Mouse (Mus musculus) myocyte (in vitro differentiated cells): ENCODE measurements around the gene Sult1b1. TPM values are rescaled to one million over a fixed set of nuclear protein-coding genes. Genes with fewer than 3 reads are reported as not detected.
"Not testable (repeated sequence)": the region's sequence is repeated elsewhere in the genome, so short reads cannot be mapped to it uniquely, and the experiment has no call there.

Experiments used
- H3K27me3 ChIP-seq: one replicate; pipeline ENCODE4 v1.6.1; 2011; ENCODE audit not compliant: control insufficient read depth, insufficient read depth, insufficient read length
- H3K36me3 ChIP-seq: one replicate; pipeline ENCODE4 v1.6.1; 2011; ENCODE audit not compliant: control insufficient read depth, insufficient read depth
- H3K4me2 ChIP-seq: one replicate; pipeline ENCODE4 v1.6.1; 2011; ENCODE audit warnings: low read depth, control low read depth
- H3K4me3 ChIP-seq: one replicate; pipeline ENCODE4 v1.5.1; 2011; ENCODE audit warnings: mild to moderate bottlenecking, control low read depth, moderate library complexity
- H3K79me2 ChIP-seq: one replicate; pipeline ENCODE4 v1.6.1; 2011; ENCODE audit not compliant: control insufficient read depth, insufficient read depth
- H3ac ChIP-seq: one replicate; pipeline ENCODE4 v1.6.1; 2011; ENCODE audit not compliant: control insufficient read depth, insufficient read length
- CEBPB ChIP-seq: IDR thresholded peaks from 2 replicates; pipeline ENCODE4 v1.6.1; 2011; ENCODE audit warnings: mild to moderate bottlenecking, moderate library complexity; ENCODE audit not compliant: poor library complexity, insufficient read depth, severe bottlenecking
- E2F4 ChIP-seq: IDR thresholded peaks from one replicate; pipeline ENCODE4 v1.6.1; 2011; ENCODE audit warnings: mild to moderate bottlenecking, control low read depth, moderate library complexity; ENCODE audit not compliant: insufficient read depth
- MAX ChIP-seq: IDR thresholded peaks from one replicate; pipeline ENCODE4 v1.6.1; 2011; ENCODE audit warnings: low read depth, mild to moderate bottlenecking, control low read depth
- MYOD1 ChIP-seq, 3 experiments: IDR thresholded peaks; one replicate each; pipeline ENCODE4 v1.6.1; 2011; ENCODE audit warnings: control low read depth in 2 of 3, low read depth in 2 of 3, mild to moderate bottlenecking in 2 of 3, moderate library complexity in 1 of 3; ENCODE audit not compliant: insufficient read length in 2 of 3, control insufficient read depth in 1 of 3
- MYOG ChIP-seq, 3 experiments: IDR thresholded peaks; one replicate each; pipeline ENCODE4 v1.6.1; 2011; ENCODE audit warnings: control low read depth in 2 of 3, low read depth in 2 of 3, mild to moderate bottlenecking in 2 of 3; ENCODE audit not compliant: insufficient read length in 2 of 3, control insufficient read depth in 1 of 3, insufficient read depth in 1 of 3
- POLR2A ChIP-seq: IDR thresholded peaks from one replicate; pipeline ENCODE4 v1.6.1; 2011; ENCODE audit warnings: low read depth, mild to moderate bottlenecking, control low read depth, moderate library complexity; ENCODE audit not compliant: insufficient read length
- POLR2AphosphoS2 ChIP-seq: IDR thresholded peaks from one replicate; pipeline ENCODE4 v1.6.1; 2011; ENCODE audit warnings: low read depth, control low read depth; ENCODE audit not compliant: insufficient read length
- REST ChIP-seq: IDR thresholded peaks from one replicate; pipeline ENCODE4 v1.6.1; 2011; ENCODE audit warnings: mild to moderate bottlenecking, control low read depth, moderate library complexity; ENCODE audit not compliant: insufficient read depth, insufficient read length
- SRF ChIP-seq: IDR thresholded peaks from one replicate; pipeline ENCODE4 v1.6.1; 2011; ENCODE audit warnings: low read depth; ENCODE audit not compliant: control insufficient read depth, insufficient read length
- TCF12 ChIP-seq: IDR thresholded peaks from one replicate; pipeline ENCODE4 v1.6.1; 2011; ENCODE audit warnings: mild to moderate bottlenecking, control low read depth; ENCODE audit not compliant: poor library complexity, insufficient read depth, severe bottlenecking
- TCF3 ChIP-seq: IDR thresholded peaks from one replicate; pipeline ENCODE4 v1.6.1; 2011; ENCODE audit warnings: low read depth, control low read depth; ENCODE audit not compliant: insufficient read length
- USF1 ChIP-seq: IDR thresholded peaks from one replicate; pipeline ENCODE4 v1.6.1; 2011; ENCODE audit warnings: low read depth, mild to moderate bottlenecking, control low read depth, moderate library complexity
- polyA plus RNA-seq: library from polyadenylated mRNA; unstranded; fragments of >200 nt; fragmentation: generic; extraction: Trizol; gene quantifications from one replicate; pipeline ENCODE4 v1.2.1, GENCODE M21; 2012; ENCODE audit warnings: missing spikeins

Gene Sult1b1
- polyA plus RNA-seq, 1 experiment: not detected

DNA sequence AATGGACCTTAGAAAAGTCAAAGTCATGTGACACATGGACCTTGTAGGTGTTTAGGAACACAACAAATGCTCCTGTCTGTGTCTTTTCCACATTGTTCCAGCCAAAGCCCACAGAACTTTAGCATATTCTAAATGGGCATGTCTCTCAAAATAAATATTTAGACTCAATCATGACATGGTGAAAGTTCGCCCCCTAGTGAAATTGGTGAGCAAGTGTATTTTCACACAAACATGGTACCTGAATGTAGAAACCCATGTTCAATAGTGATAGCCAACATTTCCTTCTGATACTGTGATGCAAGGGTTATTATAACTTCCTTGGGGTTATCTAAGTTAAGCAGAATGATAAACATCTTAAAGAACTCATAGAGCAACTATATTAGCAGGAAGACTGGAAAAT, 12.9 kb upstream of the Sult1b1 start:
- H3ac ChIP-seq: no peak overlapping the region
- no peaks in the 10 kb centered on the region for H3K27me3 ChIP-seq
- no peak overlapping the region for H3K4me2 ChIP-seq
- H3K79me2 ChIP-seq: no peaks in the 10 kb centered on the region
- no peaks in the 10 kb centered on the region for H3K36me3 ChIP-seq
- no peak overlapping the region for H3K4me3 ChIP-seq
- TF ChIP-seq TCF12 (no peak), REST (no peak), E2F4 (no peak), POLR2AphosphoS2 (no peak), TCF3 (no peak)

DNA sequence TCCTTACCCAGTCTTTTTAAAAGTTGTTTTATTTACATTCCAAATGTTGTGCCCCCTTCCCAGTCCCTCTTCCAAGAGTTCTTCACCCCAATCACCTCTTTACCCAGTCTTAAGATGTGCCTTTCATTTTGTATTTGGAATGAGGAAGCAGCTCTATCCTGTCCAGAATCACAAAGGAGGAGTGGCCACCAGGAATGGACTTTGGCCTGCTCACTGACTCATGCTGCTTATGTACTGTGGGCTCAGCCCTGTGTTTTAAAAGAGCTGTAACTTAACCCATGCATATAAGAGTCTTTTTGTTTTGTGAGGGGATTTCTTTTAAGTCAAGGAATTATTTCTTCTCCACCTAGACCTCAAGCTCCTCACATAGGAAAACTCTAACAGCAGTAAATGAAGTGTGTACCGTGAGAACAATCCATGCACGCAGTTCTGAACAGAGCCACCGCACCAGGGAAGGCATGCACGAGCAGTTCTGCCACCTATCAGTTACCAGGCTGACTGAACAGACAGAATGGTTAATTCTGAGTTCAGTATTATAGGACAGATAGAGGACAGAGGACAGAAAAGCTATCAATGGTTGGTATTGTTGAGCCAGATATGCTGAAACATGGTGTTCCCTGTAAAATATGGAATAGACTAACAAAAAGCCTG, 1.9 kb downstream of the Sult1b1 start:
- Histone ChIP-seq H3K36me3 (no peaks in the 10 kb centered on the region), H3K79me2 (no peaks in the 10 kb centered on the region), H3K27me3 (no peaks in the 10 kb centered on the region), H3K4me3 (no peak overlapping the region), H3ac (no peak overlapping the region), H3K4me2 (no peak overlapping the region)
- TF ChIP-seq MAX: no peak
- TF ChIP-seq POLR2A: no peak

DNA sequence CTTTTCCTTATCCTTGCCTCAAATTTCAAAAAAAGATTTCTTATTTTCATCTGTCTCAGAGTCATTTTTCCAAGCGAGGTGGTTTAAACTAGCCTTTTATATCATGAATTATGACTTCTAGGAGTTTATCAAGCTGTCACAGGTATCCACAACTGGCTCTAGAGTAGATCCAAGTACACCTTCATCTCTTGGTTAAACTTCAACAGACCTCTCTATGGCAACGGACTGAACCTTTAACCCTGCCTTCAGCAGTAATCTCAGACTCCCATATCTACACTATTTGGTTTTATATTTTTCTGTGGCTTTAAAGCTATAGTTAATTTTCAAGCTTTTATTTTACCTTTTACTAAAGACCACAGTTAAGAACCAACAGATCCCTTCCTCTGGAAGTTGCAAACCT, 5.7 kb downstream of the Sult1b1 start:
- Histone ChIP-seq H3K4me2 (no peak overlapping the region), H3K4me3 (no peak overlapping the region), H3ac (no peak overlapping the region), H3K27me3 (no peaks in the 10 kb centered on the region), H3K36me3 (no peaks in the 10 kb centered on the region), H3K79me2 (no peaks in the 10 kb centered on the region)
- no peak for TF ChIP-seq POLR2AphosphoS2
- TF ChIP-seq CEBPB: no peak
- no peak for TF ChIP-seq MYOD1 (IDR thresholded peaks at IDR 0.05; ENCODE audit: control insufficient read depth in 1 of 3, insufficient read length in 2 of 3, low read depth in 2 of 3)

DNA sequence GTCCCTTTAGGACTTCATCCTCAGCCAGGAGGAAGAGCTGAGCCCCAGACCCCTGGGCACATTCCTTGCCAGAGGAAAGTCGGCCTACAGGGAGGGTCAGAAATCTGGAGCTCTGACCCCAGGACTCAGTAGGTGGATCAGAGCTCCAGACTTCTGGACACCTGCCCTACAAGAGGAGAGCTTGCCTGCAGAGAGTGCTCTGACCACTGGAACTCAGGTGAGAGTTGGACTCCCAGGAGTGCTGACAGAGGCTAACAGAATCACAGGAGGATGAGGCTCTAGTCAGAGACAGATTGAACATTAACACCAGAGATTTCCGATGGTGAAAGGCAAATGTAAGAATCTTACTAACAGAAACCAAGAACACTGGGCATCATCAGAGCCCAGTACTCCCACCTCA, 14.4 kb downstream of the Sult1b1 start:
- not testable (repeated sequence) for H3ac ChIP-seq, H3K4me3 ChIP-seq, H3K79me2 ChIP-seq, H3K27me3 ChIP-seq, H3K36me3 ChIP-seq, H3K4me2 ChIP-seq

DNA sequence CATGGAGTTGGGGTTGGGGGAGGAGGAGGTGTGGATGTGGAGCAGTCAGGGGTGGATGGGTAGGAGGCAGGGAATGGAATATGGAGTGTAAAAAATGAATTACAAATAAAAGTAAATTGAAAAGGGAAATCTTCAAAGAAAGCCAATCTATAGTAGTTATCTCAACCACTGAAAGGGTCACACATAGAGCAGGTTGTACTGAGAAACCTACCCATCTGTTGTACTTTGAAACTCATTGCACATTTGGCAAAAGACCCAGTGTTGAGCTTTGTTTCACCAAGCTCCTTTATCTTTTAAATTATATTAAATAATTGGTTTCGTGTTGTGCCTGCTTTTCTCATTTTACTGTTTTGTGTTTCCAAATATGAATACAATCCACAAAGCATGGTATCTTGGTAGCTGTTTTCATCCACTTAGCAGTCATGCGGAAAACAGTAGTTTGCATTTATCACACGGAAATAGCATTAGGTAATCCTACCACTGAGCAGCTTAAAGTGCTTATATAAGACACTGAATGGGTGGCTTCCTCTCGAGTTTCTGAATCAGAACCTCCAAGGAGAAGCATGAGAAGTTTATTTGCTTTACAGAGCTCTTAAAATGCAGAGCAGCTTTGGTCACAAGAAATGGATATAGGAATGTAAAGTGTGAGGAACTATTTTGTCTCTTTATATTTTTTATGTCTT, 32.1 kb downstream of the Sult1b1 start:
- no peaks in the 10 kb centered on the region for H3K79me2 ChIP-seq
- no peaks in the 10 kb centered on the region for H3K27me3 ChIP-seq
- H3K4me2 ChIP-seq: no peak overlapping the region
- H3K36me3 ChIP-seq: no peaks in the 10 kb centered on the region
- H3K4me3 ChIP-seq: no peak overlapping the region
- no peak overlapping the region for H3ac ChIP-seq
- TF ChIP-seq MAX: no peak
- TF ChIP-seq POLR2AphosphoS2: no peak
- TF ChIP-seq SRF: no peak
- TF ChIP-seq POLR2A: no peak
- TF ChIP-seq TCF12: no peak
- TF ChIP-seq MYOG (IDR thresholded peaks at IDR 0.05; ENCODE audit: control insufficient read depth in 1 of 3, insufficient read depth in 1 of 3, insufficient read length in 2 of 3, low read depth in 2 of 3): no peak
- TF ChIP-seq USF1: no peak
- TF ChIP-seq CEBPB: no peak
- TF ChIP-seq REST: no peak
- no peak for TF ChIP-seq E2F4

DNA sequence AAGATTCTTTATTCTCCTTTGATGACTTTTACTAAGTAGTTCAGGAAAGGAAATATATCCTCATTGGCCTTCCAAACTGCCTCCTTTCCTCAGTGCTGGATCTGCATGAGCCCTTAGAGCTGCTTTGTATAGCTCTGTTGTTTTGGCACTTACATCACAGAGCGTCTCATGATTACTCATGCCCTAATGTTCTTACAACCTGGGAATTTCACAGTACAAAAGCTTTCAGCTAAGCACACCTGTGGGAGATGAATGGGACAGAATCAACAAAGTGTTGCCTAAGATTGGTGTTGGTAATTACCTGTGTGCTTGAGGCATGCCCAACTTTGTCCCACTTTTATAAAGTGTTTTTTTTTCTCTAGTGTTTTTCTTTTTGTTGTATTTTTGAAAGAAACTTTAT, 35.3 kb downstream of the Sult1b1 start:
- TF ChIP-seq TCF3 (no peak), USF1 (no peak), MAX (no peak), MYOD1 (IDR thresholded peaks at IDR 0.05; ENCODE audit: control insufficient read depth in 1 of 3, insufficient read length in 2 of 3, low read depth in 2 of 3) (no peak), MYOG (IDR thresholded peaks at IDR 0.05; ENCODE audit: control insufficient read depth in 1 of 3, insufficient read depth in 1 of 3, insufficient read length in 2 of 3, low read depth in 2 of 3) (no peak), TCF12 (no peak), REST (no peak), SRF (no peak)
- H3K27me3 ChIP-seq: no peaks in the 10 kb centered on the region
- H3K79me2 ChIP-seq: no peaks in the 10 kb centered on the region
- no peak overlapping the region for H3K4me3 ChIP-seq
- H3ac ChIP-seq: no peak overlapping the region
- H3K36me3 ChIP-seq: no peaks in the 10 kb centered on the region
- no peak overlapping the region for H3K4me2 ChIP-seq
